Mouse (Mus musculus) hindbrain, embryonic 12.5 days (tissue): ENCODE results near the gene Cldn15. TPM values are rescaled to one million over a fixed set of nuclear protein-coding genes. Genes with fewer than 3 reads are reported as not detected.
"Not testable (repeated sequence)": the region's sequence is repeated elsewhere in the genome, so short reads cannot be mapped to it uniquely, and the experiment has no call there.

Experiments
- ATAC-seq: fragments of 200-750 bp; cut with Nextera tagmentation; 2 replicates; pipeline ENCODE4 v1.8.0; 2017; ENCODE audit warnings: moderate TSS enrichment; ENCODE audit not compliant: low FRiP score
- H3K27ac ChIP-seq: fragments of 300-500 bp; sonication (generic); 2 replicates; pipeline ENCODE4 v1.5.1; 2016; ENCODE audit warnings: mild to moderate bottlenecking
- H3K27me3 ChIP-seq: fragments of 300-500 bp; sonication (generic); 2 replicates; pipeline ENCODE4 v1.6.1; 2016; ENCODE audit warnings: mild to moderate bottlenecking
- H3K36me3 ChIP-seq: fragments of 300-500 bp; sonication (generic); 2 replicates; pipeline ENCODE4 v1.6.1; 2016; ENCODE audit warnings: mild to moderate bottlenecking
- H3K4me1 ChIP-seq: fragments of 300-500 bp; sonication (generic); 2 replicates; pipeline ENCODE4 v1.6.1; 2016
- H3K4me2 ChIP-seq: fragments of 300-500 bp; sonication (generic); replicated peaks from 2 replicates; pipeline ENCODE4 v1.6.1; 2016; ENCODE audit warnings: mild to moderate bottlenecking
- H3K4me3 ChIP-seq: fragments of 300-500 bp; sonication (generic); 2 replicates; pipeline ENCODE4 v1.5.1; 2016; ENCODE audit warnings: mild to moderate bottlenecking
- H3K9ac ChIP-seq: fragments of 300-500 bp; sonication (generic); 2 replicates; pipeline ENCODE4 v1.6.1; 2016; ENCODE audit warnings: mild to moderate bottlenecking, moderate library complexity
- H3K9me3 ChIP-seq: fragments of 300-500 bp; sonication (generic); replicated peaks from 2 replicates; pipeline ENCODE4 v1.6.1; 2016; ENCODE audit warnings: mild to moderate bottlenecking
- WGBS: fragments of 180-500 bp; shearing (Covaris S2); methylation state at CpG from one replicate; pipeline ENCODE4 v1.1.7; 2016; 5-methylcytosine and 5-hydroxymethylcytosine counted together
- polyA plus RNA-seq: library from polyadenylated mRNA; unstranded; fragments of >200 nt; fragmentation: Nextera tagmentation; extraction: Ambion mirVana; gene quantifications from 2 replicates; pipeline ENCODE4 v1.2.1, GENCODE M21; 2016

Gene Cldn15
- polyA plus RNA-seq, 1 experiment from 2014 or later = 0.28 TPM

DNA sequence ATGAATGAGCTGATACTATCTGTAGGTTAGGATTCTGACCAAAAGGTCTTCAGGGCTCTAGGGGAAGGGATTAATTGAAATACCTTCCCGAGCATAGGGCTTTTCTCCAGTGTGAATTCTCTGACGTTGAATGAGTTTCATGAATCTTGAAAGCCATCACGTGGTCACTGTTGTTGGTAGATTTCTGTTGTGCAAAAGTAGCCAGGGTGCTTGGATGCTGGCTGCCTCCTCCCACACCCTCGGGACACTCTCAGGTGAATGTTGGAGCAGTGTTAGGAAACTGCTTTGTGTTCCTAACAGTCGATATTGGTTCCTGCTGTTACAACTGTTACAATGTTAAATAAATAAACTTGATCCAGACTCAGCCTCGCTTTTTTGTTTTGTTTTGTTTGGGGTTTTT lies 29.7 kb upstream of the Cldn15 start:
- WGBS = 87% methylated on average over 6 of the region's 6 CpGs
- H3K9me3 ChIP-seq = no peaks in the 10 kb centered on the region
- ATAC-seq = no peak
- no peak overlapping the region for H3K27ac ChIP-seq
- no peaks in the 10 kb centered on the region for H3K4me1 ChIP-seq
- H3K4me2 ChIP-seq = no peak overlapping the region
- H3K9ac ChIP-seq = no peak overlapping the region
- no peaks in the 10 kb centered on the region for H3K27me3 ChIP-seq
- no peak overlapping the region for H3K4me3 ChIP-seq
- no peaks in the 10 kb centered on the region for H3K36me3 ChIP-seq

DNA sequence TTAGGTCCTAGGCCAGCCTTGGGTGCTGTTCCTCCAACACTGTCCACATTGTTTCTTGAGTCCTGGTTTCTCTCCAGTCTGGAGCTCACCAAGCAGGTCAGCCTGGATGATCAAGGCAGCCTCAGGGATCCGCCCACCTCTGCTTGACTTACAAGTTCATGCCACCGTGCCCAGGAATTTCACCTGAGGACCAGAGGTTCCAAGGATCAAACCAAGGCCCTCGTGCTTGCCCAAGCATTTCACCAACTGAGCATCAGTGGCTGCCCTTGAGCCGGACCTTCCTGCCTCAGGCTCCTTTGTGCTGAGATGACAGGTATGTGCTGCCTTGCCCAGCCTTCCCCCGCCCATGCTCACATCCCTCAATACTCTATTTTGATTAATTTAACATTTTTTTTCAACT lies 28.8 kb upstream of the Cldn15 start:
- Histone ChIP-seq H3K9me3 (no peaks in the 10 kb centered on the region), H3K4me2 (no peak overlapping the region), H3K4me1 (no peaks in the 10 kb centered on the region), H3K4me3 (no peak overlapping the region), H3K27ac (no peak overlapping the region), H3K27me3 (no peaks in the 10 kb centered on the region), H3K9ac (no peak overlapping the region), H3K36me3 (no peaks in the 10 kb centered on the region)
- WGBS = 94% methylated on average over 5 of the region's 5 CpGs
- no peak for ATAC-seq

DNA sequence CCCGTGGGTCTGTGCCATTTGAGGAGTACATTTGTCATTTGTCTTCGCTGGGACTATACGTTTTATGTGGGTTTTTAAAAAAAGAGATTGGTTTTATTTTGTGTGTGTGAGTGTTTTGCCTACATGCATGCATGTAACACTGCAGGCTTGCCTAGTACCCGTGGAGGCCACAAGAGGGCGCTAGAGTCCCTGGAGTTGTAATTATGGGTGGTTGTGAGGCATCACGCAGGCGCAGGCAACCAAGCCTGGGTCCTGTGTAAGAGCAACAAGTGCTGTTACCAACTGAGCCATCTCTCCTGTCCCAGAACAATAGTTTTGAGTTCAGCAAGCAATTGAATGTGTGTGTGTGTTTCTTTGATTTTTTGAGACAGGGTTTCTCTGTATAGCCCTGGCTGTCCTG lies 27.1 kb upstream of the Cldn15 start:
- Histone ChIP-seq H3K4me2 (no peak overlapping the region), H3K4me1 (no peaks in the 10 kb centered on the region), H3K27me3 (no peaks in the 10 kb centered on the region), H3K4me3 (no peak overlapping the region), H3K9ac (no peak overlapping the region), H3K36me3 (no peaks in the 10 kb centered on the region), H3K27ac (no peak overlapping the region), H3K9me3 (no peaks in the 10 kb centered on the region)
- WGBS = 67% methylated on average over 7 of the region's 7 CpGs
- ATAC-seq = no peak

DNA sequence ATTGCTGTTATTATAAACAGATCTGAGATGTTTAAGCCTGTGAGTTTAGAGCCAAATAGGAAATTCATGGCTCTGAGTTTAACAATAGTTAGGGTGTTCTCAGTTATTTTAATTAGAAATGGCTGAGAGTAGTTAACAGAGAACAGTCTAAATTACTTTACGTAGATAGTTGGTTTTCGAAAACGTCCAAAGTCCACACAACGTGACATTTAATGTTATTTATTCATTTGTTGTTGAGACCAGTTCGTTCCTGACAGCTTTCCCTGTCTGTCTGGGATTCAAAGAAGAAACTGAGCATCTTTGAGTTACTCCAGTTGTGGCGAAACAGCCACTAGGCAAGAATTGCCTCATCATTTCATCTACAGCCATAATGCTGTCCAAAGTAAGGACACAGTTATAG lies 26.4 kb upstream of the Cldn15 start:
- H3K27ac ChIP-seq, H3K27me3 ChIP-seq, H3K36me3 ChIP-seq, H3K4me3 ChIP-seq, ATAC-seq, H3K9me3 ChIP-seq, H3K4me2 ChIP-seq, H3K9ac ChIP-seq, H3K4me1 ChIP-seq: not testable (repeated sequence)
- WGBS = 91% methylated on average over 6 of the region's 6 CpGs

- Histone ChIP-seq H3K4me3 (no peak overlapping the region), H3K4me1 (no peaks in the 10 kb centered on the region), H3K9me3 (no peaks in the 10 kb centered on the region), H3K27me3 (no peaks in the 10 kb centered on the region), H3K27ac (no peak overlapping the region), H3K36me3 (no peaks in the 10 kb centered on the region), H3K9ac (no peak overlapping the region), H3K4me2 (no peak overlapping the region)
- ATAC-seq = no peak
- WGBS = 89% methylated on average over 12 of the region's 12 CpGs
Measured at GRCm38 (mm10) chr5:136940845-136941560, 25.4 kb upstream of the Cldn15 start.

- Histone ChIP-seq H3K4me2 (no peak overlapping the region), H3K27me3 (no peaks in the 10 kb centered on the region), H3K36me3 (no peaks in the 10 kb centered on the region), H3K4me3 (no peak overlapping the region), H3K9ac (no peak overlapping the region), H3K27ac (no peak overlapping the region), H3K4me1 (no peaks in the 10 kb centered on the region), H3K9me3 (no peaks in the 10 kb centered on the region)
- no peak for ATAC-seq
- 83% methylated on average over 3 of the region's 3 CpGs for WGBS
Measured at GRCm38 (mm10) chr5:136942781-136943180, 23.6 kb upstream of the Cldn15 start.

DNA sequence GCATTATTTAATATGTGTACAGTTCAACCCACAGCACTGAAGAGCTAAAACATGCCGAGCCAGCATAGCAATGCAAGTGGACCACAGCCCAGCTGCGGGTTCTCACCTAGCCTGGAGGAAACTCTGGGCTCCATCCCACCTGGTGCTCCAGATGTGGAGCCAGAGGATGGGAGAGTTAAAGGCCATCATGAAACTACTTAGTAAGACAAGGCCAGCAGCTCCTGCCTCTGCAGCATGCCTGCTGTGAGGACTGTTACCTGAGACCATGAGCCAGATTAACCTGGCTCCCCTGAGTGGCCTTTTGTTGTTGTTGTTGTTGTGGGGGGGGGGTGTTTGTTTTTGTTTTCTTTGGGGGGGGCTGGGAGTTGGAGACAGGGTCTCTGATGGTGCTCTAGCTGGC lies 23.0 kb upstream of the Cldn15 start:
- no peak overlapping the region for H3K4me2 ChIP-seq
- H3K4me3 ChIP-seq = no peak overlapping the region
- no peaks in the 10 kb centered on the region for H3K9me3 ChIP-seq
- ATAC-seq = no peak
- no peak overlapping the region for H3K27ac ChIP-seq
- H3K9ac ChIP-seq = no peak overlapping the region
- WGBS = 84% methylated on average over 2 of the region's 2 CpGs
- H3K27me3 ChIP-seq = no peaks in the 10 kb centered on the region
- no peaks in the 10 kb centered on the region for H3K4me1 ChIP-seq
- no peaks in the 10 kb centered on the region for H3K36me3 ChIP-seq

DNA sequence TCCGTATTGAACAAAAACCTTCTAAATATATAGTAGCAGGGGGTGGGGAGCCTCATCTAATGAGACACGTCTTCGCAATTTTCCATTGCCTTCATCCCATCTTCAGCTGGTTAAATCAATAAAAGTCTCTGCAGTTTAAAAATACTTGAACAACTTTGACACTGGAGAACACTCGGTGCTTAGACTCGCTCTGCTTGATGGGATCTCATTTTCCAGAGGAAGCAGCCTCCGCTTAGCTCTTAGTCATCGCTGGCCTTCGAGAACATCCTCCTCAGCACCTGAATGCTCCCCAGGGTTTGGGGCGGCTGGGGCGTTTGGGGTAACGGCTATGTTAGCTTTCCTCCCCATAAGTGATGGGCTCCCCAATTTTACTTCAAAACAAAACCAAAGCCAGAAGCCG lies 21.3 kb upstream of the Cldn15 start:
- H3K4me3 ChIP-seq = no peak overlapping the region
- no peaks in the 10 kb centered on the region for H3K27me3 ChIP-seq
- ATAC-seq = no peak

DNA sequence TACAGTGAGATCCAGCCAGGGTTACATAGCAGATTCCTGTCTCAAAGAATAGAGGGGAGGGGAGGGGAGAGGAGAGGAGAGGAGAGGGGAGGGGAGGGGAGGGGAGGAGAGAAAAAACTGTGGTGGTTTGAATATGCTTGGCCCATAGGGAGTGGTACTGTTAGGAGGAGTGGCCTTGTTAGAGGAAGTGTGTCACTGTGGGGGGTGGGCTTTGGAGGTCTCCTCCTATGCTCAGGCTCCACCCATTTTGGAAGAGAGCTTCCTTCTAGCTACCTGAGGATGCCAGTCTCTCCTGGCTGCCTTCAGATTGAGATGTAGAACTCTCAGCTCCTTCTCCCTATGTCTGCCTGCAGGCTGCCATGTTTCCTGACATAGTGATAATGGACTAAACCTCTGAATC lies 18.5 kb upstream of the Cldn15 start:
- no peak overlapping the region for H3K9ac ChIP-seq
- H3K4me3 ChIP-seq = no peak overlapping the region
- no peak for ATAC-seq
- no peak overlapping the region for H3K4me2 ChIP-seq
- H3K4me1 ChIP-seq = no peaks in the 10 kb centered on the region
- H3K36me3 ChIP-seq = no peaks in the 10 kb centered on the region
- no peaks in the 10 kb centered on the region for H3K9me3 ChIP-seq
- no peaks in the 10 kb centered on the region for H3K27me3 ChIP-seq
- no peak overlapping the region for H3K27ac ChIP-seq

More for the DNA sequence above, 21.3 kb upstream of the Cldn15 start:
- 79% methylated on average over 12 of the region's 12 CpGs for whole genome bisulfite sequencing
- no peak overlapping the region for H3K27ac ChIP-seq
- no peaks in the 10 kb centered on the region for H3K36me3 ChIP-seq
- no peaks in the 10 kb centered on the region for H3K4me1 ChIP-seq
- no peak overlapping the region for H3K4me2 ChIP-seq
- H3K9ac ChIP-seq = no peak overlapping the region
- H3K9me3 ChIP-seq = no peaks in the 10 kb centered on the region

DNA sequence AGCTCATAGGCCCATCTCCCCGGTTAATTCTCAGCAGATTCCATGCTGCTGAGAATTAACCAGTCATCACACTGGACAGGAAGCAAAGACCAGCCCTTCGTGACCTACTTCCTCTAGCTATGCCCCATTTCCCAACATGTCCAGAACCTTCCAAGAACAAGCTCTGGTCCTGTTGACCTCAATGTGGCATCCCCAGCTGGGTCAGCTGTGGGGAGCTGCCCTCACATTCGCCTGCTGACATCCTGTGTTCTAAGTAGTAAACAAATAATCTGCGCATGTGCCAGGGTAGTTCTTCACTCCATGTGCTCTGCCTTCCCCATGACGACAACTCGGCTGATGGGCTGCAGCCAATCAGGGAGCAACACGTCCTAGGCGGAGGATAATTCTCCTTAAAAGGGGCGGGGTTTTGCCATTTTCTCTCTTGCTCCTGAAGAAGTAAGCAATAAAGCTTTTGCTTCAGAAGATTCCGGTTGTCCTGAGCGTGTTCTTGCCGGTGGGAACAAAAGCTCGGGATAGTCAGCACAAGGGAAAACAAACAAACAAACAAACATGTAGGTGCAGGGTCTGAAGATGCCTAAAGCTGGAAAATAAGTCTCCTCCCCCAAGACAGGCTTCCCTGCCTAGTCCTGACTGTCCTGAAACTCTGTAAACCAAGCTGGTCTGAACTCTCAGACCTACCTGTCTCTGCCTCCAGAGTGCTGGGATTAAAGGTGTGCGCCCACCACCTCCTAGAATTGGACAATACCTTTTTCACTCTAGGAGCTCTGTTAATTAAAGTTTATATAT lies 16.7 kb upstream of the Cldn15 start:
- not testable (repeated sequence) for ATAC-seq, H3K4me3 ChIP-seq, H3K27me3 ChIP-seq, H3K9me3 ChIP-seq, H3K4me2 ChIP-seq, H3K9ac ChIP-seq, H3K27ac ChIP-seq, H3K36me3 ChIP-seq
- peaks cover 11% of the 10 kb centered on the region for H3K4me1 ChIP-seq
- 82% methylated on average over 14 of the region's 14 CpGs for WGBS

DNA sequence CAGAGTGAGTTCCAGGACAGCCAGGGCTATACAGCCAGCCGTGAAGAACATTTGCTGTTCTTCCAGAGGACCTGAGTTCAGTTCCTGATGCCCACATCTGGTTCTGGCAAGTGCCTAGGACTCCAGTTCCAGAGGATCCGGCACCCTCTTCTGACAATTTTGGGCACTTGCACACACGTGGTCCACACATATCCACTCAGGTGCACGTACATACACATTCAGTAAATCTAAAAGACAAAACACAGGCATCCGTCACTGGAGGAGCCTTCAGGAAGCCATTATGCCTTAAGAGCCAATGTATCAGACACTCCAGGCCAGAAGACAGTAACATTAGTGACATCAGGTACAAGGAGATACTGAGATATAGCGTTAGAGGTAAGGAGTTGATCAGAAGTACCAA lies 15.9 kb upstream of the Cldn15 start:
- ATAC-seq = no peak
- Histone ChIP-seq H3K4me3 (no peak overlapping the region), H3K4me2 (no peak overlapping the region), H3K4me1 (peaks cover 18% of the 10 kb centered on the region), H3K9ac (no peak overlapping the region), H3K36me3 (no peaks in the 10 kb centered on the region), H3K9me3 (no peaks in the 10 kb centered on the region), H3K27me3 (no peaks in the 10 kb centered on the region), H3K27ac (no peak overlapping the region)
- WGBS = 90% methylated on average over 6 of the region's 6 CpGs

- H3K27ac ChIP-seq = no peak overlapping the region
- H3K4me1 ChIP-seq = peaks cover 22% of the 10 kb centered on the region
- WGBS = 83% methylated on average over 4 of the region's 4 CpGs
- H3K4me3 ChIP-seq = no peak overlapping the region
- no peak overlapping the region for H3K4me2 ChIP-seq
- H3K36me3 ChIP-seq = peaks cover under 1% of the 10 kb centered on the region; the same call in 1 of the 2 replicates
- no peak overlapping the region for H3K9ac ChIP-seq
- no peak for ATAC-seq
- no peaks in the 10 kb centered on the region for H3K27me3 ChIP-seq
- H3K9me3 ChIP-seq = no peaks in the 10 kb centered on the region
Measured at GRCm38 (mm10) chr5:136952153-136952552, 14.3 kb upstream of the Cldn15 start.

- no peaks in the 10 kb centered on the region for H3K9me3 ChIP-seq
- H3K9ac ChIP-seq = peak within 1 kb of the TSS; percentile 83
- H3K4me2 ChIP-seq = peak within 1 kb of the TSS; percentile 75
- 0% methylated on average over 23 of the region's 23 CpGs for whole genome bisulfite sequencing
- peak within 1 kb of the TSS; percentile 77 for H3K27ac ChIP-seq
- H3K36me3 ChIP-seq = peaks cover 7% of the 10 kb centered on the region; the same call in 1 of the 2 replicates
- peak within 1 kb of the TSS; percentile 76 for H3K4me3 ChIP-seq
- ATAC-seq = peak; percentile 97
- H3K27me3 ChIP-seq = no peaks in the 10 kb centered on the region
- H3K4me1 ChIP-seq = peaks cover 22% of the 10 kb centered on the region
Measured at GRCm38 (mm10) chr5:136953015-136953414, 13.4 kb upstream of the Cldn15 start, which contains the start of gene Fis1. Fis1 (plus strand) TSS chr5:136953275.
